Mouse (Mus musculus) megakaryocyte, embryonic 14.5 days (primary cell): ENCODE results near the gene Orm1.

Source experiments
- FLI1 ChIP-seq: IDR thresholded peaks from 2 replicates; pipeline ENCODE4 v1.6.1; 2012; ENCODE audit warnings: low read length, inconsistent platforms, mixed read lengths
- GATA1 ChIP-seq: IDR thresholded peaks from 3 replicates; pipeline ENCODE4 v1.6.1; 2012; ENCODE audit warnings: mixed read lengths, low read length, inconsistent platforms, borderline replicate concordance

DNA sequence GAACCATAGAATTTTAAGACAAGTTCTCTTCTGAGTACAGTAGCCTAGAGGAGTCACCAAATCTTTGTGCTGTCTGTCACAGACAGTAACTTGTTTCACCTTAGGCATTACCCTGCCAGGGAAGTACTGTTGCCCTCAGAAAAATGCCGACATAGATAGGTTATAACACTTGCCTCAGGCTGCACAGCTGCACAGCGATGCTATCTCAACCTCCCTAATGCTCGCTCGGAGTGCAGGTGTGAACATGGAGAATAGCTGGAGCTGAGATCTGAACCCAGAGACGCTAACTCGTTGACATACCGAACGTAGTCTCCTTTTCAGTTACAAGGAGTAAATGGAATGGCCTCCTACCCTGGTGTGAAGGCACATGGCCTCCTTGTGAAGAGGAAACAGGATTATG, 46.2 kb upstream of the Orm1 start:
- TF ChIP-seq GATA1 (no peak), FLI1 (no peak)
